In genomic region chr3:22897651-22898050, GRCm38 (mm10) we compare ENCODE assay signal across 17 mouse cellular contexts.
DNase-seq lines count a peak whose midpoint lies in the region; ATAC-seq and TF ChIP-seq lines count a peak whose summit lies in the region.
"Had no signal": no experiment of that assay in that cellular context is flagged by ENCODE, and none has a peak within 500 bp of the region (broad histone marks: within the 10 kb centered on the region; RNA-seq: fewer than 3 reads in every experiment).

No protein-coding gene starts in this region.

- no peak overlapping the region for H3K27ac ChIP-seq in lung, embryonic 14.5 days (ENCODE audit: low read depth)
- no peak overlapping the region for H3K27ac ChIP-seq in gastrocnemius, adult 2 months
- H3K27ac ChIP-seq: hindbrain, embryonic 13.5 days; intestine, embryonic 15.5 days; left cerebral cortex, adult 2 months; limb, embryonic 15.5 days had no signal

- no peaks in the 10 kb centered on the region for H3K4me1 ChIP-seq in lung, embryonic 14.5 days (ENCODE audit: insufficient read depth)
- H3K4me1 ChIP-seq: hindbrain, embryonic 13.5 days; intestine, embryonic 15.5 days; limb, embryonic 15.5 days had no signal

- 55% methylated on average over 2 of the region's 2 CpGs for WGBS in lung, embryonic 14.5 days

- no peak for ATAC-seq in lung, embryonic 14.5 days (ENCODE audit: insufficient read depth)
- ATAC-seq in erythroblast, adult 5-6 weeks (replicated peaks; ENCODE audit: low FRiP score, poor library complexity, severe bottlenecking) = no peak
- ATAC-seq: forebrain, embryonic 16.5 days; intestine, embryonic 15.5 days; liver, postnatal 0 days had no signal

- no peaks in the 10 kb centered on the region for H3K27me3 ChIP-seq in lung, embryonic 14.5 days (ENCODE audit: insufficient read depth, low read length)
- H3K27me3 ChIP-seq: CH12.LX; hindbrain, embryonic 13.5 days; intestine, embryonic 15.5 days; limb, embryonic 15.5 days had no signal

- H3K9me3 ChIP-seq in lung, embryonic 14.5 days (ENCODE audit: low read depth, low read length) = no peaks in the 10 kb centered on the region
- H3K9me3 ChIP-seq: hindbrain, embryonic 13.5 days; intestine, embryonic 15.5 days; limb, embryonic 15.5 days had no signal

- peak; percentile 8 for DNase-seq in adrenal gland, postnatal 10 days
- no peak for DNase-seq in adrenal gland, adult 2 months
- peak; percentile 7 for DNase-seq in lung, embryonic 14.5 days
- no peak for DNase-seq in lung, postnatal 36 days
- peak; percentile 93 for DNase-seq in cerebellum, adult 9-10 months
- no peak for DNase-seq in heart, adult 8-10 months (ENCODE audit: low spot score)
- no peak for DNase-seq in gastrocnemius, adult 2 months
- DNase-seq: gastrocnemius, postnatal 14 days; heart, postnatal 10 days; liver, postnatal 0 days had no signal

- no peak overlapping the region for H3K9ac ChIP-seq in lung, embryonic 14.5 days
- H3K9ac ChIP-seq: hindbrain, embryonic 13.5 days; intestine, embryonic 15.5 days; limb, embryonic 15.5 days; liver, postnatal 0 days had no signal

- no peak overlapping the region for H3K4me3 ChIP-seq in lung, embryonic 14.5 days (ENCODE audit: low read depth, low read length)
- no peak overlapping the region for H3K4me3 ChIP-seq in gastrocnemius, adult 2 months
- H3K4me3 ChIP-seq: hindbrain, embryonic 13.5 days; intestine, embryonic 15.5 days; left cerebral cortex, adult 2 months; limb, embryonic 15.5 days had no signal

- no peak for TF ChIP-seq CTCF in lung, embryonic 14.5 days (IDR thresholded peaks at IDR 0.05; ENCODE audit: low read depth)
- TF ChIP-seq CTCF in gastrocnemius, adult 2 months (IDR thresholded peaks at IDR 0.05) = no peak

- intact Hi-C loops in gastrocnemius, adult 2 months (cut with DNase I) = no loop called here

- H3K36me3 ChIP-seq in lung, embryonic 14.5 days (ENCODE audit: insufficient read depth) = no peaks in the 10 kb centered on the region
- H3K36me3 ChIP-seq: hindbrain, embryonic 13.5 days; intestine, embryonic 15.5 days; limb, embryonic 15.5 days had no signal

- no peak overlapping the region for H3K4me2 ChIP-seq in lung, embryonic 14.5 days
- H3K4me2 ChIP-seq: hindbrain, embryonic 13.5 days; intestine, embryonic 15.5 days; limb, embryonic 15.5 days had no signal

Comparison
In these comparisons a context has a peak if more than half of its experiments do, and no peak if none do; other contexts are left out.
1. DNase-seq: peak in adrenal gland, postnatal 10 days (single experiment), lung, embryonic 14.5 days (single experiment) and cerebellum, adult 9-10 months (single experiment); none in adrenal gland, adult 2 months (single experiment), lung, postnatal 36 days (single experiment), heart, adult 8-10 months (single experiment) and gastrocnemius, adult 2 months (single experiment).